Mouse (Mus musculus) embryonic facial prominence, embryonic 12.5 days (tissue): Measurements from ENCODE around the gene Trrap. TPM values are rescaled to one million over a fixed set of nuclear protein-coding genes. Genes with fewer than 3 reads are reported as not detected.

ENCODE experiments used
- ATAC-seq: fragments of 200-750 bp; cut with Nextera tagmentation; 2 replicates; pipeline ENCODE4 v1.8.0; 2017; ENCODE audit not compliant: insufficient number of reproducible peaks, insufficient read depth, low FRiP score, low TSS enrichment
- H3K27ac ChIP-seq: fragments of 300-500 bp; sonication (generic); 2 replicates; pipeline ENCODE4 v1.5.1; 2016; ENCODE audit warnings: mild to moderate bottlenecking
- H3K27me3 ChIP-seq: fragments of 300-500 bp; sonication (generic); 2 replicates; pipeline ENCODE4 v1.6.1; 2016; ENCODE audit warnings: mild to moderate bottlenecking, moderate library complexity
- H3K36me3 ChIP-seq: fragments of 300-500 bp; sonication (generic); 2 replicates; pipeline ENCODE4 v1.6.1; 2016; ENCODE audit warnings: mild to moderate bottlenecking
- H3K4me1 ChIP-seq: fragments of 300-500 bp; sonication (generic); 2 replicates; pipeline ENCODE4 v1.6.1; 2016
- H3K4me2 ChIP-seq: fragments of 300-500 bp; sonication (generic); replicated peaks from 2 replicates; pipeline ENCODE4 v1.6.1; 2016; ENCODE audit warnings: mild to moderate bottlenecking, moderate library complexity
- H3K4me3 ChIP-seq: fragments of 300-500 bp; sonication (generic); 2 replicates; pipeline ENCODE4 v1.5.1; 2016; ENCODE audit warnings: mild to moderate bottlenecking
- H3K9ac ChIP-seq: fragments of 300-500 bp; sonication (generic); 2 replicates; pipeline ENCODE4 v1.6.1; 2016; ENCODE audit warnings: mild to moderate bottlenecking, moderate library complexity
- H3K9me3 ChIP-seq: fragments of 300-500 bp; sonication (generic); 2 replicates; pipeline ENCODE4 v1.6.1; 2016; ENCODE audit warnings: mild to moderate bottlenecking, moderate library complexity
- WGBS: fragments of 180-500 bp; shearing (Covaris S2); methylation state at CpG from one replicate; pipeline ENCODE4 v1.1.7; 2016; 5-methylcytosine and 5-hydroxymethylcytosine counted together
- polyA plus RNA-seq: library from polyadenylated mRNA; unstranded; fragments of >200 nt; fragmentation: Nextera tagmentation; extraction: Ambion mirVana; gene quantifications from 2 replicates; pipeline ENCODE4 v1.2.1, GENCODE M21; 2016

The Trrap gene
- polyA plus RNA-seq, 1 experiment from 2014 or later, result 95.8 TPM

DNA sequence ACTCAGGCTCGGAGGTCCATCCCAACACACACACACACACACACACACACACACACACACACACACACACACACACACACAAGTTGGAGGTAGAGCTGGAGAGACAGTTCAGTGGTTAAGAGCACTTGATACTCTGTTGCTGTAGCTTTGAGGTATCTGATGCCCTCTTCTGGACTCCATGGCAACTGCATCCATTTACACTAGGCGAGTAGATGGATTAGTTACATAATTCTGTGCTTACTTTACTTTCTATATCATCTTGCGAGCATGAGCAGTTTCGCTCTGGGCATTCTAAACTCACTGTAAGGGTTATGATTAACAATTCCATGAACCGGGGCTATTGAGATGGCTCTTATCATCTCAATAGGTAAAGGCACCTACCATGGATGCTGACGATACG is 14.5 kb upstream of the Trrap start:
- Histone ChIP-seq H3K36me3 (no peaks in the 10 kb centered on the region), H3K9ac (no peak overlapping the region), H3K9me3 (no peaks in the 10 kb centered on the region), H3K4me1 (peaks cover 9% of the 10 kb centered on the region), H3K4me2 (no peak overlapping the region), H3K27me3 (no peaks in the 10 kb centered on the region), H3K4me3 (no peak overlapping the region), H3K27ac (no peak overlapping the region)
- no peak for ATAC-seq
- 67% methylated on average over 7 of the region's 7 CpGs for WGBS

DNA sequence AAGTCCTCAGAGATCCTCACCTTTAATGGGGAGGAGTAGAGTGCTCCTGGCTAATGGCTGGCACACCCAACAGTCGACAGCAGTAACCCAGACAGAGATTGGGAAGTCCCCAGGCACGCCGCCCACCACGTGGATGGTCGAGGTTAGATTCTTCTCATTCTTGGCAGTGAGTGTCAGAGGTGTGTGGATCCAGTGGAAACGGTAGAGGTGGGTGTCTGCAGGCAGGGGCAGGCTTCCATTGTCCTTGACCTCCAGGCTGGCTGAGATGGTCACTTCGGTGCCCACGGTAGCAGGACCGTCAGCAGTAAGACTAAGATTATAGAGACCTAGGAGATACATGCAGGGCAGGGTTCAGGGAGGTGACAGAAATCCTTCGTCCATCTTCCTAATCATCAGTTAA is 12.3 kb upstream of the Trrap start:
- Histone ChIP-seq H3K27me3 (0 out of 2 replicates have a peak, but pooled peaks cover 7% of the 10 kb centered on the region), H3K27ac (no peak overlapping the region), H3K9ac (no peak overlapping the region), H3K36me3 (no peaks in the 10 kb centered on the region), H3K4me1 (peaks cover 9% of the 10 kb centered on the region), H3K9me3 (no peaks in the 10 kb centered on the region), H3K4me3 (no peak overlapping the region), H3K4me2 (no peak overlapping the region)
- 78% methylated on average over 10 of the region's 10 CpGs for WGBS
- ATAC-seq, result no peak

DNA sequence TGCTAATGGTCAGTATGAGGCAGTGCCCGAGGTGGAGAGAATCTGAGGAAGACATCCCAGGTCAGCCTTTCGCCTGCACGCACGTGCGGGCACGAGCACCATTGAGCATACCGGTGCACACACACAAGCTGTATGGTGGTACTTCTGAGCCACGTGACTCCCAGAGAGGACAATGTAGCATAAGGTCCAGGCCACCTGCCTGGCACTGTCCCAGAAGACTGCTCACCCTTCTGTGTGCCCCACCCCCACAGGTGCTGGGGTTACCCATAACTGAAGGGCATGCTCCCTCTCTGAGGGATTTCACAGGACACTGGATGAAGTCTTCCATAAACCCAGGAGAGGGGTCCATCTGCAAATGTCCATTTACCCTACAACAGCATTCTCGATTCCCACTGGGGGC is 10.1 kb upstream of the Trrap start:
- no peak for ATAC-seq
- Histone ChIP-seq H3K36me3 (no peaks in the 10 kb centered on the region), H3K4me3 (no peak overlapping the region), H3K27me3 (peaks cover 23% of the 10 kb centered on the region), H3K4me2 (no peak overlapping the region), H3K4me1 (peaks cover 11% of the 10 kb centered on the region), H3K27ac (no peak overlapping the region), H3K9me3 (no peaks in the 10 kb centered on the region), H3K9ac (no peak overlapping the region)
- WGBS, result 79% methylated on average over 9 of the region's 9 CpGs

DNA sequence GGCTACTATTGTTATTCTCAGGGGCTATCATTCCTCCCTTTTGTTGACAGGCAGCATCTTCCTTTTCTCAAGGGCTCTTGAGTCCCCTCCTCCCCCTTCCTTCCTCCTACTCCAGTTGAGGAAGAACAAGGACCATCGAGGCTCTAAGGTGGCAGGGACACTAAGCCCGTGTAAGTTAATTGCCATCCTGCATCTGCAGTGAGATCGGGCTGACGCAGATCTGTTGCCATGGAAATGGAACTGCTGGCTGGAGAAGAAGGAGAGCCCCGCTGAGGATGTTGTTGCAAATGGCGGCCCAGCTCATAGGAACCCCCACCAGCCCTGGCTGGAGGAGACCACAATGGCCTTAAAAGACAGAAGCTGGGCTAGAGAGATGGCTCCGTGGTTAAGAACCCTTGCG is 9.1 kb upstream of the Trrap start:
- H3K4me2 ChIP-seq, result no peak overlapping the region

DNA sequence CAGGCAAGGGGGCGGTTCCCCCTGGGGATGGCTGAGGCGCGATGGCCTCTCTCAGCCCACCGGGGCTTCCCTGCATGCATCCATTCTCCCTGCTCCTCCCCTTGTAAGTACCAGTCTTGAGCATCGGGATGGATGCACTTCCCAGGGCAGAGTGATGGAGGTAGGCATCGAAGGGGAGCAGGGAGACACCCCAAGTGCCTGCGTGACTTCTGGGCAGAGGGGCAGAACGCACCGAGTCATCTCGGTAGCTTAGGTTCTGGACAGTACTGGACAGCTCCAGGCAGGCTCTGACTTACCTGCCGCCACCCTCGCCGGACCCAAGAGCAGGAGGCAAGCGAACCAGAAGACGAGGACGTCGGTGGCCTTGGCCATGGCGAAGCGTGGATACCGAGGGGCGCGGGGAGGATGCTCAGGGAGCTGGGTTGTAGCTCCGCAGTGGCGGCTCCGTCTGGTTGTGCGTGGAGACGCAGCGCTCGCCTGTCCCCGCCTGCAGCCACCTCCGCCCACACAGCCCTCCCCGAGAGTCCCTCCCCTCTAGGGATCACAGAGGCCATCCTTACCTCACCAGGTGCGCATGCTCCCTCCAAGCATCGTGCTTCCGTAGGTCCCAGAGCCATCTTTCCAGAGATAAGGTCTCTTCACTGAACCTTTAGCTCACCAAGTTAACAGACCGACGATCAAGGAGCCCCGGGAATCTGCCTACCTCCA is 6.2 kb upstream of the Trrap start, which contains the start of gene Tmem130:
Tmem130 (minus strand) TSS at position 658 of the 708 bp plus-strand sequence.
- Histone ChIP-seq H3K4me1 (peaks cover 8% of the 10 kb centered on the region; the same call in 1 of the 2 replicates), H3K36me3 (no peaks in the 10 kb centered on the region), H3K4me3 (peak within 1 kb of the TSS; percentile 35), H3K27me3 (peaks cover 27% of the 10 kb centered on the region), H3K9me3 (no peaks in the 10 kb centered on the region), H3K4me2 (peak within 1 kb of the TSS; percentile 64), H3K9ac (peak within 1 kb of the TSS; percentile 31), H3K27ac (no peak within 1 kb of the TSS)
- 0 out of 2 replicates have a peak, but pooled peaks have one; percentile 23 for ATAC-seq
- WGBS, result under 1% methylated on average over 38 of the region's 38 CpGs

More for the DNA sequence above, 9.1 kb upstream of the Trrap start:
- no peak overlapping the region for H3K27ac ChIP-seq
- peaks cover 8% of the 10 kb centered on the region; the same call in 1 of the 2 replicates for H3K4me1 ChIP-seq
- H3K9me3 ChIP-seq, result no peaks in the 10 kb centered on the region
- H3K4me3 ChIP-seq, result no peak overlapping the region
- peaks cover 27% of the 10 kb centered on the region for H3K27me3 ChIP-seq
- WGBS, result 9% methylated on average over 8 of the region's 8 CpGs
- H3K9ac ChIP-seq, result no peak overlapping the region
- no peaks in the 10 kb centered on the region for H3K36me3 ChIP-seq
- no peak for ATAC-seq

DNA sequence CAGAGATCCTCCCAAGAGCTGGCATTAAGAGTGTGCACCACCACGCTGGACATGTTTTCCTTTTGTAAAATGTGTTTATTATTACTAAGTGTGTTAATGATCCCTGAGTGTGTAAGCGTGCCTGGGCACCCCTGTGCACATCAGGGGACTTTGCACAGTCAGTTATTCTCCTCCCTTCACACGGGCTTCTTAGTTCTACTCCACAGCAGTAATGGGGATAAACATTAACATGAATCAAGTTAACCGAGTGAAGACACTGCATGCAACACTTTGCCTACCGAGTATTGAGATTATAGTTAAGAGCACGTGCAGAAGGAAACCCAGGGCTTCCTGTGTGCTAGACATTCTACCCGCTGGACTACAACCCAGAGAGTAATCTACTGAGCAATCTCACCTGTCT is 1.5 kb upstream of the Trrap start:
- WGBS, result 78% methylated on average over 7 of the region's 7 CpGs
- Histone ChIP-seq H3K4me3 (no peak overlapping the region), H3K36me3 (peaks cover 5% of the 10 kb centered on the region), H3K27ac (no peak overlapping the region), H3K9ac (no peak overlapping the region), H3K27me3 (peaks cover 18% of the 10 kb centered on the region), H3K9me3 (no peaks in the 10 kb centered on the region), H3K4me1 (peaks cover 20% of the 10 kb centered on the region), H3K4me2 (no peak overlapping the region)
- no peak for ATAC-seq

DNA sequence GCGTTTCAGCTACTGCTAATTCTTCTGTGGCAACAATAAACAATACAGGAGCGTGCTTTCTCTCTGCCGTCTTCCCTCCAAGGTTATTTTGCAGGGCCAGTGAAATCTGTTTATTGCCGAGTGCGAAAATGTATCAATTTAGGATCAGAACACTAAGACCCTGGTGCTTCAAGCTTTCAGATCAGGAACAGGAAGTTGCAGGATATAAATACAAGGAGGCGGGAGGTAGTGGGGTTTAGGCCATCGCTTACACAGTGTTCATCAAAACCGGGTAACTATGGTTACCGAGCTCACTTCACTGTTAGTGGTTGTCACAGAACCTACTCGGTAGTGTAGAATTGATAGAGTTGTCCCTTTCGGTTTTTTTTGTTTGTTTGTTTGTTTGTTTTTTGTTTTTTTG is 886 bp upstream of the Trrap start:
- Histone ChIP-seq H3K4me3 (no peak overlapping the region), H3K9me3 (no peaks in the 10 kb centered on the region), H3K4me2 (no peak overlapping the region), H3K27me3 (peaks cover 12% of the 10 kb centered on the region), H3K36me3 (peaks cover 11% of the 10 kb centered on the region), H3K9ac (no peak overlapping the region), H3K27ac (no peak overlapping the region), H3K4me1 (peaks cover 15% of the 10 kb centered on the region)
- 87% methylated on average over 11 of the region's 11 CpGs for WGBS
- no peak for ATAC-seq

DNA sequence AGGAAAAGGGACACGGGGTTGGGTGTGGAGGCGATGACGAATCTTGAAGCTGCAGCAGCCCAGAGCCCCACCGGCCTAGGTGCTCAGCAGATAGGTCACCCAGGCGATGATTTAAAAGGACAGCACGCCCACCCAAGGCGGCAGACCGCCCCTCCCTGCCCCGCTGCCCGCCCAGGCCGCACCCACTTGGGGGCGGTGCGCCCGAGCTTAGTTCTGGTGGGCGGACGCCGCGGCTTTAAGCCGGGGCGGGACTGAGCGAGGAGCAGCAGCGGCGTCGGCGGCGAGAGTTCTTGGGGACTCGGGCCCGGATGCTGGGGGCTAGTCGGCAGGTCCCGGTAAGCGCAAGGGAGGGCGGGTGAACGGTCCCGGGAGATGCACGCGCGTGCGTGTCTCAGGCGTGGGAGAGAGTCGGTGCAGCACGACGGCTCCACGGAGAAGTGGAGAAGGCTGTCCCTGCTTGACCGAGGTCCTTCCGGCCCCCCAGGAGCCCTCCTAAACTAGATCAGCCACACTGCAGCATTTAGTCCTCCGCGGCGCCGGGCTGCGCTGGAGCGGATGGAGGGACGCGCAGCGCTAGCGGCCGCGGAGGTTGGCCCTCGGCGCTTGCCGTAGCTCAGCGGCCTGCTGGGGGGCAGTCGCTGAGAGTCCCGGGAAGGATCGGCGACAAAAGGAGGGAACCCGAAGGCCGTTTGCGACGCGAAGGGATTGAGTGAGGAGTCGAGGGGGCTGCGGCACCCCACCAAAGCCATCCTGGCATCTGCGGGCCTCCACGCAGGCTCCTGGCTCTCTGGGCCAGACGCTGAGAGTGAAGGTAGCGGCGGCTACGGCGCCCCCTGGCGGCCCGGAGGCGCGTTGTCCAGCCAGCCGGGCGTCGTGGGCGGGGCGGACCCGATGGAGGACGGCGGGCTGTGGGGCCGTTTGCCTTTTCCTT is 644 bp downstream of the Trrap start:
- H3K27me3 ChIP-seq, result no peaks in the 10 kb centered on the region
- H3K4me2 ChIP-seq, result peak overlapping the region; percentile 78
- no peaks in the 10 kb centered on the region for H3K9me3 ChIP-seq
- H3K4me1 ChIP-seq, result peaks cover 14% of the 10 kb centered on the region
- H3K4me3 ChIP-seq, result peak overlapping the region; percentile 84
- peaks cover 21% of the 10 kb centered on the region for H3K36me3 ChIP-seq
- ATAC-seq, result peak; percentile 83
- whole genome bisulfite sequencing, result under 1% methylated on average over 89 of the region's 92 CpGs
- H3K27ac ChIP-seq, result peak overlapping the region; percentile 95
- H3K9ac ChIP-seq, result peak overlapping the region; percentile 88

DNA sequence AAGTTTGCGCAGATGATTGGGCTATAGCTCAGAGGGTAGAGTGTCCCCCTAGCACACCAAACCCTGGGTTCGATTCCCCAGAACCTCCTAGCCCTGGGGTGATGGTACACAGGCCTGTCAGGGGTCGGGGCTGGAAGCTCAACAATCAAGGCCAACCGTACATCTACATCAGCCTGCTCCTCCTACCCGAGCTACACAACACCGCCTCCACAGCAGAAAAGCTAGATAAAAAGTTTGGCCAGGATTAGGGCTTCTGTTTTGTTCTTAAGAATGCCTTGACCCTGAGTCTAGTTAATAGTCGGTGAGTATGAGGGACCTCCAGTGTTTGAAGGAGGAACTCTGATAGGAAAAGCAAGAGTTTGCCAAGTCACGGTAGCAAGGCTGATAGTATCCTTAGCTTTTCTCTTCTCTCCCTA is 1.5 kb downstream of the Trrap start:
- peak; percentile 24; the same call in 1 of the 2 replicates for ATAC-seq
- peaks cover 14% of the 10 kb centered on the region for H3K4me1 ChIP-seq
- peak overlapping the region; percentile 95; the same call in 1 of the 2 replicates for H3K27ac ChIP-seq
- peak overlapping the region; percentile 84 for H3K4me3 ChIP-seq
- peak overlapping the region; percentile 78 for H3K4me2 ChIP-seq
- no peaks in the 10 kb centered on the region for H3K9me3 ChIP-seq
- peaks cover 29% of the 10 kb centered on the region for H3K36me3 ChIP-seq
- WGBS, result 33% methylated on average over 8 of the region's 8 CpGs
- H3K9ac ChIP-seq, result peak overlapping the region; percentile 88
- H3K27me3 ChIP-seq, result no peaks in the 10 kb centered on the region

DNA sequence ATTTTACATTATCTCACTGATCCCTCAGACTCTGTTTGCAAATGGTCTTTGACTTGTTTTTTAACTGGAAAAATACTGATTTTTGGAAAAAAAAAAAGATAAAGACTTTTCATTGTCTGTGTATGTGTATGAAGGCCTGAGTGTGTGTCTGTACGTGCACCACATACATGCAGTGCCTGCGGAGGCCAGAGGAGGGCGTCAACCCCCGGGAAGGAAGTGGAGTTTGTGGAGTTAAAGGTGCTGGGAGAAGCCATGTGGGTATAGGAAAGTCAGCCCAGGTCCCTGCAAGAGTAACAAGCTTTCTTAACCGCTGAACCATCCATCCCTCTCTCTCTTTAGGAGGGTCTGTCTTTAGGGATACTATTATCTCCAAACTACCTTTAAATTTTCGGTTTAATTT is 5.7 kb downstream of the Trrap start:
- Histone ChIP-seq H3K9me3 (no peaks in the 10 kb centered on the region), H3K36me3 (peaks cover 62% of the 10 kb centered on the region), H3K27me3 (no peaks in the 10 kb centered on the region), H3K27ac (no peak overlapping the region), H3K4me1 (peaks cover 14% of the 10 kb centered on the region), H3K9ac (no peak overlapping the region), H3K4me2 (no peak overlapping the region), H3K4me3 (no peak overlapping the region)
- 93% methylated on average over 6 of the region's 6 CpGs for WGBS
- ATAC-seq, result no peak

DNA sequence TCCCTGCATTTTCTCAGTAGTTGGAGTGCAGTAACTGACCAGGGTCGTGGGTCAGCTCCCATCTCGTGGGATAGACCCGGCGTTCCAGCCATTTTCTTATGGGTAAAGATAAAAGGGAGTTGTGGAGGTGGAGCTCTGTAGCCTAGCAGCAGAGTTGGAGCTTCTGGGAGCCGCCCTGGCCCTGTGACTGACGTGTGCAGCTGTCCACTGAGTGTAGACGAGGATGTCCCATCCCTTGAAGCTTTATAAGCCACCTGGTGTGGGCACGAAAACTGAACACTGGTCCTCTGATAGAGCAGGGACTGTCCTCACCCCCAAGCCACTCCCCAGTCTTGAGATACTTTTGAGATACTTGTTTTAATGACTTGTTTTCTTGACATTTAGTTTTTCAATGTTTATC is 13.1 kb downstream of the Trrap start:
- no peak for ATAC-seq
- H3K9me3 ChIP-seq, result no peaks in the 10 kb centered on the region
- no peak overlapping the region for H3K4me2 ChIP-seq
- no peaks in the 10 kb centered on the region for H3K4me1 ChIP-seq
- H3K4me3 ChIP-seq, result no peak overlapping the region
- WGBS, result 85% methylated on average over 8 of the region's 8 CpGs
- H3K36me3 ChIP-seq, result peaks cover 93% of the 10 kb centered on the region
- no peak overlapping the region for H3K27ac ChIP-seq
- no peak overlapping the region for H3K9ac ChIP-seq
- no peaks in the 10 kb centered on the region for H3K27me3 ChIP-seq
